Mouse (Mus musculus): ENCODE results near the gene Gipc2.
"Not testable (repeated sequence)": the region's sequence is repeated elsewhere in the genome, so short reads cannot be mapped to it uniquely, and the experiment has no call there.

The Gipc2 gene

DNA sequence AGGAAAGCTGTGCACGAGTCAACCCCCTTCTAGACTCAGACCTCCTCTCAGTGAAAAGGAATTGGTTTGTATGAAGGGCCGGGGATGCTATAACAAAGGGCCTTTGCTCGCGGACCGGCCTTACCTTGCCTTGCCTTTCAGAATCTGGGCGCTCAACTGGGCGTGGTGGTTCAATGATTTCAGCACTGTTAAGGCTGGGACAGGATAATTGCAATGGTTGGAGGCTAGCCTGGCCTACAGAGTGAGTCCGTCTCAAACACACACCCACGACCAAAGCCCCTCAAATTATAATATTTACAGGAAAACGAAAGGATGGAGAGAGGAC is at the start of gene Gipc2:
Gene Gipc2, minus strand, starts transcription at position 132 of the 325 bp plus-strand sequence.
- DNase-seq, result no peak

DNA sequence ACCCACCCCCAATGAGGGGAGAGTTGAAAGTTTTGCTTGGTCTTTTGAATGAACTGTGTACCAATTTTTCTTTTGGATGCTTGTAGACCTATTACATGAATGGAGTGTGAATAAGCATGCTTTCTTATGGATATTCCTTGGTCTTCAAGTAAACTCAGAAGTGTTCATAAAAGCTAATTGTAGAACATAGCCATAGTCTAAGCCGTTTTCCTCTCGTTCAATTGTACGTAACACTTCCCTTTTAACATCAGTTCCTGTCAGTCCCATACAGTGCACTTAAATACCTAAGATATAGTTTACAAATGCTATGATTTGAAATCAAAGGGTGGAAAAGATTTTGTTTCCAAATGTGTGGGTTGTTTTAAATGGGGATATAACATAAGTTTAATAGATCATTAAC is 47.4 kb upstream of the Gipc2 start:
- no peak for DNase-seq

- no peak for DNase-seq
These were observed 45.8 kb upstream of the Gipc2 start for GRCm38 (mm10) chr3:152211731-152212279.

DNA sequence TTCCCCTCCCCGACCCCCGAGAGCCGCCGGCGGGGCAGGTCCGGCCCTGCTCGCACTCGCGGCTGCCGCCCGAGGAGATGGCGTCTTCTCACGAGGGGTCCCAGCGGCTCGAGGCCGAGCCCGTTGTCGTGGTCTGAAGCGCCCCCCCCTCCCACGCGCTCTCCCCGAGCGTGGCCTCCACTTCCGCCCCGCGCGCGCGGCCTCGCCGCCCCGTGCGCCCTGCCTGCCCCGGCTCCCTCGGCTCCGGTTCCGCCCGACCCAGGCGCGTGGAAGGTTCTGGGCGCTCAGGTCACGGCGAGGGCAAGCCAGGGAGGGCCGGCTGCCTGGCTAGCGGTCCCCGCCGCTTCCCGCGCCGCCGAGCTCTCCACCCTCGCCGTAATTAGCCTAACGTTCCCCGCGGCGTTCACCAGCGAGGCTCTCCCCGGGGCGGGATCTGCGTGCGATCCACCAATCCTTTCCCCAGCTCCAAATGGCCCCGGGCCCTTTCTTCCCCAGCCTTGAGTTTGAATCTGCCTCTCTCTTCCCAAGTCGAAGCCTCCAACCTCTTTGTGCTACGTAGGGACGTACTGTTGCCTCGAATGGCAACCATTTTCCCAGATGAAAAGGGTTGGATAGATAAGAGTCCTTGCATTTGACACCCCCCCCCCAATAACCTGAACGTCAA is 44.8 kb upstream of the Gipc2 start:
- DNase-seq, result peak; percentile 67

DNA sequence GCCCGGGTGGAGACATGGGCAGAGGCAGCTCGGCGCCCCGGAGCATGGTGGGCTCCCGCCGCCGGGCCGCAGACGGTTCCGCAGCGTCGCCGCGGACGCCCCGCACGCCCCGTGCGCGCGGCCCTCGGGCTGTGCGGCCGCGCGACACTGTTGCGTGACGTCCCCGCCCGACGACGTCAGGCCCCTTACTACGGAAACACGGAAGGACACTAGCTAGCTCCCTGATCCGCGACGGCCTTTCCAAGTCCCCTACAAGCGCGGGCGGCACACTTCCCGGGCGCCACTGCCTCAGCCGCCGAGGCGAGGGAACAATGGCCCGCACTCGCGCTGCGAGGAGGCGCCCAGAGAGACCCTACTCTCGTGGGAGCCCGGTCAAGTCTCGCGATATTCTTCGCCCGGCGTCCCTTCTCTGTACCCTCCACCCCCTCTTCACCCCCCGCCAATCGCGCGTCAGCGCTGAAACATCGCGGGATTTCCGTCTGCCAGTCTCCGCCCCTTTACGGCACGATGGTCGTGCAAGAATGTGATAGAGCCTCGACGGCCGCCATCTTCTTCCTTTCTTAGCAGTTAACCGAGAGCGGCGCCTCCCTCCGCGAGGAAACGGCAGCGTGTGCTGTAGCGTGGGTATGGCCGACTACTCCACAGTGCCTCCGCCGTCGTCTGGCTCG is 44.1 kb upstream of the Gipc2 start, which contains the start of the genes Dnajb4 and Fubp1:
Gene Dnajb4, minus strand, starts transcription at position 336 of the 668 bp plus-strand sequence.
Gene Fubp1, plus strand, starts transcription at position 456 of the 668 bp plus-strand sequence.
- DNase-seq, result peak; percentile 99

- DNase-seq, result no peak
These were observed 43.3 kb upstream of the Gipc2 start for GRCm38 (mm10) chr3:152209177-152209966.

- DNase-seq, result no peak
These were observed 42.3 kb upstream of the Gipc2 start for GRCm38 (mm10) chr3:152208096-152208885.

DNA sequence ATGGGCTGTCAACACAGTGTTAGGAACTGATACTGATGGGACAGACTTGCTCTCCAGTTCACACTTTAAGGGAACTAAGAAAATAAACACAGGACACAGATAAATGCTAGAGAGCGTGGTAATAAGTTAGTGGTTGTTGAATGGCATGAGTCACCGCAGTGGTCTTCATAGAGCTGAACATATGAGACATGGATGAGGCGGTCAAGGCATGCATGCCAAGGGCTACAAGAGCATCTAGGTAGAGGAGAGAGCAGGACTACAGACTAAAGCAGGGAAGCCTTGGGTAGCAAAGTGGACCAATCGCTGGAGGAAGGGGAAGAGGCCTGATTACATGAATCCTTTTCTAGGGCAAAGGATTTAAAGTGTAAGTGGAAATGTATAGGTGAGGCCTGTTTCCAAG is 41.1 kb upstream of the Gipc2 start:
- no peak for DNase-seq

DNA sequence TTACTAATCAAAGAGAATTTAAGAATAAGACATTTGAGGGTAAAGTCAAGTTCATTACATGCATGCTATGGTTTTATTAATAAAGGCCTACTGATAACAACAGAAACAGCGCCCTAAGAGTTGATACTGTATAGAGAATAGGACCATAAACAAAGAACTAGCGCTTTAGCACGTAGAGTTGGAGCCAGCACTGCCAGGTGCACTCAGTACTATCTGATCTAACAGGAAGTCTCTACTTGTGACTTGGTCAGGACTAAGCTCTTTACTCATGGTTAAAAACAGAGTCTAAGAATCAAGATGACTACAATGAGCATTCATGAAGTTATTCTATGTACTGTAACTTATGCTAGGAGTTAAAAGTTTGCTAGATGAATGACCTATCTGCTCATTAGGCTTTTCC is 38.5 kb upstream of the Gipc2 start:
- DNase-seq, result no peak

DNA sequence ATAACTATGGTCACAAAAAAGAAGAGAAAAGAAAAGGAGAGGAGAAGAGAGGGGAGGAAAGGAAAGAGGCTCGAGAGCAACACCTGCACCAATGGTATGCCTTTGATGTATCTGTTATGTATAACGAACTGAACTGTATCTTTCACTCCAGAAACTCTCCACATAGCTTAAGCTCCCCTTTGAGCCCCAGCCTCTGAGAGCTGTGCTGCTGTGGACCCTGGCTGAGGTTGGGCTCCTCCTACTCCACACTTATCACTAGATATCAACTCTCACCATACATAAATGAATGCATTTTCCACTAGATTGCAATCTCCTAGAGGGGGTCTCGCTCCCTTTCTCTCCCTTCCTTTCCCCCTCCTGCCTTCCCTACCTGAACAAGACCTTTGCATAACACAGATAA is 38.0 kb upstream of the Gipc2 start:
- DNase-seq, result no peak

DNA sequence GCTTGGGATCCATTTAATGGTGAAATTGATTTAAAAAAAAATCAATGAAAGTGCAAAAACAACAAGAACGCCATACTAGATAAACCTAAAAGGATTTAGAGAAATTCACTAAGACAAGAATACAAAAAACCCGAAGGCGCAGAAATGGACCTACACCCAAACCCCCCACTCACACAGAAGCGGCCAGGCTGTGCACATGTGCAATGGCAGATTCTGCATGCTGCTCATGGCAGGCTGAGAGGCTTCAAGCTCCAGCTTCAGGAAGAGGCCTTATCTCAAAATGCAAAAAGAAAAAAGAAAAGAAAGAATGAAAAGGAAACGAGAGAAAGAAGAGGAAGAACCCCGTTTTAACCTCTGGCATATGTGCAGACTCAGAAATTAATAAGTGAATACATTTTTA is 37.4 kb upstream of the Gipc2 start:
- no peak for DNase-seq

DNA sequence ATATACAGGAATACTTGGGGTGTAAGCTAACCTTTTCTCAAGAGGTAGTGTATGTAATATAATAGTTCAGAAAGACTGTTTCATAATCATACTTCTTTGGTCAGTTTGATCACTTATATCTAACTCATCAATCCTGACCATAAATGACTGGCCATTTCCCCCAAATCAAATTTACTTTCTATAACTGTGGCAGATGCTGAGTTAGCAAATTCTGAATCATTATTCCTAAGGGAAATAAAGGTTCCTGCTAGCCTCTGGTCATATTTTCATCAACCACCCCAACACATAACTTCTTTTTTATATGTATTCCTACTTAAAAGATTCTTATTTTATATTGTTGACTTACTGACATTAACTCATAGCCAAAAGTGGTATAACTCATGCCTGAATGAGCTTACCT is 36.9 kb upstream of the Gipc2 start:
- DNase-seq, result no peak

- no peak for DNase-seq
These were observed 35.6 kb upstream of the Gipc2 start for GRCm38 (mm10) chr3:152201651-152202050.

DNA sequence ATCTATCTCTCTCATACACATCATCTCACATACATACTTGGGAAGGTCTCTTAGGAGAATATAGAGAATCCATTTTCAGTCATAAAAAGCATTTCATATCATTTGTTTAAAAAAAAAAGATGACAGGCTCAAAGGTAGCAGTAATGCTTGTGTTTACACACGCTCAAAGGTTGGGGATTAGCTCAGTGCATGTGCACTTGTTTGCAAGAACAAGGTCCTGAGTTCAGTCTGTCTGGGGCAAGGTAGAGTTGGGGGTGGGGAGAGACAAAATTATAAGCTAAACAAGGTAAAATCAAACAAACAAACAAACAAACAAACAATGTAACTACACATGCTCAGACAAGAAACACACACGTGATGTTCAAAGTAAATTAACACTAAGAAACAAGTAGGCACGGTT is 35.2 kb upstream of the Gipc2 start:
- DNase-seq, result no peak

DNA sequence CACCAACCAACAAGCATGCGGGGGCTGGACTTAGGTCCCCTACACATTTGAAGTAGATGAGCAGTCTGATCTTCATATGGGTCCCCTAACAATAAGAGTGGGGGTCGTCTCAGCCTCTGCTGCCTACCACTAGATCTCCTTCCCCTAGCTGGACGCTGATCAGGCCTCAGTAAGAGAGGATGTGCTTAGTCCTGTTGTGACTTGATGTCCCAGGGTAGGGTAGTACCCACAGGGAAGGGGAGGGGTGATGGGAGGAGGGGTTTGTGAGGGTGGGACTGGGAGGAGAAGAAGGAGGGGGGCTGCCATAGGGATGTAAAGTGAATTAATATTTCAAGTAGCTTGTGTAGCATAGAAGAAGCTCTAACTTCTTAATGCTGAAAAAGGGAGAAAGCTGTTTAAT is 33.1 kb upstream of the Gipc2 start:
- no peak for DNase-seq

DNA sequence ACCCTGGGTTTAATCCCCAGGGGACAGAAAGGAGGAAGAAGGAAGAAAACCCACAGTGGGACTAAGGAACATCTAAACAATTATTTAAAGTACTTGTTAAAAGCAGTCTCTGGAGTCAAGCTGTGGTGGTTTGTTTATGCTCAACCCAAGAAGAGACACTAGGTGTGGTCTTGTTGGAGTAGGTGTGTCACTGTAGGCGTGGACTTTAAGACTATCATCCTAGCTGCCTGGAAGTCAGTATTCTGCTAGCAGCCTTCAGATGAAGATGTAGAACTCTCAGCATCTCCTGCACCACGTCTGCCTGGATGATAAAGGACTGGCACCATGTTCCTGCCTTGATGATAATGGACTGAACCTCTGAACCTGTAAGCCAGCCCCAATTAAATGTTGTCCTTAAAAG is 31.2 kb upstream of the Gipc2 start:
- not testable (repeated sequence) for DNase-seq

DNA sequence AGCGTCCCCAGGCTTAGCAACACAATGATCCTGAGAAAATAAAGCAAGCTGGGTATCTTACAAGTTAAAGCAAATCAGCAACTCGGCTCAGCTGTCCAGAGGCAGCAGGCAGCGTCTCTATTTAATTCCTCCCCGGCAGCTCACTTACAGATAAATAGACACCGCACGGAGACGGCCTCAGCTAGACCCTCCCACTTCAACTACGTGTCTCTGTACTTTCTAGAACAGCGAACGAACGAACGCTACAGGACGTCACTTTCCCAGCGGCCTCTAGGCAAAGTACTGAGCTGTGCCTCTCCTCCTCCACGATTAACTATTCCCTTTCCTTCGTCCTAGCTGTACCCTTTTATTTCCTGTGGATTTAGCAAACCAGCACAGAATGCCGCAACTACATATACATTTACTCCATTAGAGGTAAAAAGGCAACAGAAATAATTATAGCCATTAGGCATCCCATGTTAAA is 27.6 kb upstream of the Gipc2 start:
- peak; percentile 72 for DNase-seq

DNA sequence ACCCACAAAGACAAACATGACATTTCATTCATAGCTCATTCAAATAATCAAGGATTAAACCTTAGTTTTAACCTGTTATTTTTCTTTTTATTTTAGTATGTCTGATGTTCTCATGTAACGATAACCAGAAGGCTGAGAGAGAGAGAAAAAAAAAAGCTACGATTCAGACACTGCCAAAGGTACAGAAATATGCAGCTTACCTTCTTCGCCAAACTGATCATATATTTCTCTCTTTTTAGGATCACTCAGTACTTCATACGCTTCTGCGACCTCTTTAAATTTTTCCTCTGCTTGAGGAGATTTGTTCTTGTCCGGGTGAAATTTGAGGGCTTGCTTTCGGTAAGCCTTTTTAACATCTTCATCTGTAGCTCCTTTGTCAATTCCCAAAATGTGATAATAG is 27.1 kb upstream of the Gipc2 start:
- DNase-seq, result no peak

DNA sequence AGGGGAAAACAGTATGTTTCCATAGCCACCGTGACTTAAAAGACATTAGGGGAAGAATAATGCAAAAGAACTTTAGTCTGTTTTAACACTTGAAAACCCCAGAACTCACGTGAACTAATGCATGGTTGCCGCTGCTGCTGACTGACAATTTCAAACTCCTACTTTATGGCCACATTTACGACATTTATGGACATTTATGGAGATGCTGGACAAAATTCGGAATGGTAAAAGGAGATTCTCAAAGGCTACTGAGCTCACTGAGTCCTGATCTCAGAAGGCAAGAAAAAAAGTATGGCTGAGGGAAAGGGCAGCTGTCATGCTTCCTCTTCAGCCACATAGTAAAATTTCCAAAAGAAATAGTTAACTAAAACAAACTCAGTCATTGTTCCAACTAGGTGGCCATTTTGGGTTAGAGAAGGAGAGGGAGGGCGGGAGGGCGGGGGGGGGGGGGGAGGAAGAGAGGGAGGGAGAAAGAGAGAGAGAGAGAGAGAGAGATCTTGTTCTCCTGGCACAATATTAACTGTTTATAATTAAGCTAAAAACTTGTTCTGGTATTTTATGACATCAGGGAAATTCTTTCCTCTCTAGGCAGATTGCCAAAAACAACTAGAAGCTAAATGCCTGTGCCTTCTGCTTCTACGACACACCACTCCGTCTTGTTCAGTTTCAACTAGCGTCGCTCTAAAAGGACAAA is 26.4 kb upstream of the Gipc2 start:
- no peak for DNase-seq

- DNase-seq, result no peak
These were observed 25.8 kb upstream of the Gipc2 start for GRCm38 (mm10) chr3:152191791-152192237.

DNA sequence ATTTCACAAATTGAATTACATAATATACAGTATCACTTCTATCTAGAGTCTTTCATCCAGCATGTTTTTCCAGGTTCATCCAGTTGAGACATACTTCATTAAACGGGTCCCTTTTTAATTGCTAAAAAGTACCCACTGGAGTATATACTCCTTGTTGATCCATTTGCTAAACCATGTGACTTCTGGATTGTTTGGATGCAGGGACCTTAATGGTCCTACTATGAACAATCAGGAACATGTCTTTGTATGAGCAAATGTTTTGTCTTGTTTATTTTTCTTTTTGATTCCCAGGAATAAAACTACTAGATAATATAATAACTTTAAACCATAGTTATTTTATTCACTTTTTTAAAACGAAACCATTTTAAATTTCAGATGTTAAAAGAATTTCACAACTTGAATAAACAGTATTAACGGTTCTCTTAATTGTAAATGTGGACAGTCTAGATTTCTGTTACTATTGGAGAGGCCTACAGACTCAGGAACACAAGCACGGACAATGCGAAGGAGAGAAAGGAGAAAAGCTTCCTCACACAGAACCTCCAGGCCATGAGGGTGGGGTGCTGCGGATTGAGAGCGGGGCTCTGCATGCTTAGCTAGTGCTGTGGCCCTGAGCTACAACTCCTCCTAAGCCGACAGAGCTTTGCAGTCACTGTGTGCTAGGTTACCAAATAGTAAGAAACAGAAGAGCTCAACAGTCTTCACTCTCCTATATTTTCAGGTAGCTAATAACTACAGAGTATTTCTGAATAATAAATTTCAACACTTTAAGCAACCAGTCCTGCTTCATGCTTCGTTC is 24.8 kb upstream of the Gipc2 start:
- no peak for DNase-seq

Measured in cerebellum, adult 11 months (tissue).